Mouse (Mus musculus) urinary bladder, postnatal 14 days (tissue): ENCODE results near the gene Psma5.
A peak's percentile ranks its signal among the peaks of the same experiment; 100 is the strongest.
"Not testable (repeated sequence)": the region's sequence is repeated elsewhere in the genome, so short reads cannot be mapped to it uniquely, and the experiment has no call there.

ENCODE experiments used
- DNase-seq: peaks from one replicate; pipeline ENCODE4 v3.0.0; 2021; ENCODE audit warnings: low spot score

Gene Psma5

GRCm38 (mm10) chr3:108256719-108257637 lies at the start of gene Psma5:
Gene Psma5, plus strand, starts transcription at chr3:108256926.
- peak; percentile 94 for DNase-seq

- DNase-seq: no peak
Measured at GRCm38 (mm10) chr3:108209001-108209400, 47.7 kb upstream of the Psma5 start.

GRCm38 (mm10) chr3:108209536-108209935 lies 47.2 kb upstream of the Psma5 start:
- no peak for DNase-seq

- DNase-seq: peak; percentile 94
Measured at GRCm38 (mm10) chr3:108209946-108210770, 46.6 kb upstream of the Psma5 start.

- DNase-seq: no peak
Measured at GRCm38 (mm10) chr3:108210771-108211139, 46.0 kb upstream of the Psma5 start, which contains the start of gene Atxn7l2. Gene Atxn7l2, minus strand, starts transcription at chr3:108210934.

- DNase-seq: no peak
Measured at GRCm38 (mm10) chr3:108211845-108212244, 44.9 kb upstream of the Psma5 start.

- no peak for DNase-seq
Measured at GRCm38 (mm10) chr3:108212406-108212805, 44.3 kb upstream of the Psma5 start.

GRCm38 (mm10) chr3:108214734-108215133 lies 42.0 kb upstream of the Psma5 start:
- DNase-seq: peak; percentile 35

GRCm38 (mm10) chr3:108220661-108221060 lies 36.1 kb upstream of the Psma5 start:
- no peak for DNase-seq

- no peak for DNase-seq
Measured at GRCm38 (mm10) chr3:108225711-108226557, 30.8 kb upstream of the Psma5 start.

- DNase-seq: peak; percentile 52
Measured at GRCm38 (mm10) chr3:108226558-108227350, 30.0 kb upstream of the Psma5 start, which contains the start of gene Sypl2. Gene Sypl2, minus strand, starts transcription at chr3:108226648.

GRCm38 (mm10) chr3:108227521-108227920 lies 29.2 kb upstream of the Psma5 start:
- DNase-seq: no peak

- DNase-seq: no peak
Measured at GRCm38 (mm10) chr3:108231646-108232045, 25.1 kb upstream of the Psma5 start.

GRCm38 (mm10) chr3:108237474-108238102 lies 19.1 kb upstream of the Psma5 start:
- not testable (repeated sequence) for DNase-seq

- no peak for DNase-seq
Measured at GRCm38 (mm10) chr3:108241243-108241839, 15.4 kb upstream of the Psma5 start.

- DNase-seq: no peak
Measured at GRCm38 (mm10) chr3:108246857-108247256, 9.9 kb upstream of the Psma5 start.

- DNase-seq: no peak
Measured at GRCm38 (mm10) chr3:108257831-108258500, 1.2 kb downstream of the Psma5 start.

GRCm38 (mm10) chr3:108259319-108259718 lies 2.6 kb downstream of the Psma5 start:
- no peak for DNase-seq

GRCm38 (mm10) chr3:108279495-108279894 lies 22.8 kb downstream of the Psma5 start:
- DNase-seq: not testable (repeated sequence)
